Mouse (Mus musculus) megakaryocyte, embryonic 14.5 days (primary cell): ENCODE data around the gene Tcaf3. TPM values are rescaled to one million over a fixed set of nuclear protein-coding genes. Genes with fewer than 3 reads are reported as not detected.
A peak's percentile ranks its signal among the peaks of the same experiment; 100 is the strongest.

Experiments
- H3K27me3 ChIP-seq: replicated peaks from 2 replicates; pipeline ENCODE3; 2012; ENCODE audit warnings: inconsistent platforms
- H3K36me3 ChIP-seq: replicated peaks from 2 replicates; pipeline ENCODE3; 2012; ENCODE audit warnings: low read length, inconsistent platforms, mixed read lengths
- H3K4me1 ChIP-seq: 2 replicates; pipeline ENCODE4 v1.6.1; 2012; ENCODE audit warnings: inconsistent platforms
- H3K4me3 ChIP-seq: replicated peaks from 2 replicates; pipeline ENCODE3; 2012; ENCODE audit warnings: moderate library complexity, mild to moderate bottlenecking, inconsistent platforms
- H3K9me3 ChIP-seq: 2 replicates; pipeline ENCODE4 v1.6.1; 2012; ENCODE audit warnings: inconsistent platforms
- FLI1 ChIP-seq: IDR thresholded peaks from 2 replicates; pipeline ENCODE4 v1.6.1; 2012; ENCODE audit warnings: low read length, inconsistent platforms, mixed read lengths
- GATA1 ChIP-seq: IDR thresholded peaks from 3 replicates; pipeline ENCODE4 v1.6.1; 2012; ENCODE audit warnings: mixed read lengths, low read length, inconsistent platforms, borderline replicate concordance
- polyA plus RNA-seq: library from polyadenylated mRNA; stranded (reverse); fragments of >175 nt; gene quantifications from 2 replicates; pipeline ENCODE4 v1.2.3, GENCODE M21; 2012; ENCODE audit warnings: low replicate concordance; ENCODE audit not compliant: insufficient read depth

Gene Tcaf3
- polyA plus RNA-seq, 1 experiment, result not detected

- H3K9me3 ChIP-seq, result no peaks in the 10 kb centered on the region
- H3K4me3 ChIP-seq, result peak overlapping the region; percentile 40
- no peaks in the 10 kb centered on the region; the same call in 1 of the 2 replicates for H3K4me1 ChIP-seq
- TF ChIP-seq GATA1 (no peak), FLI1 (no peak)
- peaks cover 3% of the 10 kb centered on the region for H3K27me3 ChIP-seq
- H3K36me3 ChIP-seq, result no peaks in the 10 kb centered on the region
These were observed 14.6 kb downstream of the Tcaf3 start for GRCm38 (mm10) chr6:42582741-42583487.

GRCm38 (mm10) chr6:42578678-42579077, 18.8 kb downstream of the Tcaf3 start:
- no peaks in the 10 kb centered on the region for H3K9me3 ChIP-seq
- H3K4me3 ChIP-seq, result no peak overlapping the region
- peaks cover 3% of the 10 kb centered on the region for H3K27me3 ChIP-seq
- TF ChIP-seq FLI1 (no peak), GATA1 (no peak)
- no peaks in the 10 kb centered on the region for H3K36me3 ChIP-seq
- no peaks in the 10 kb centered on the region; the same call in 1 of the 2 replicates for H3K4me1 ChIP-seq

GRCm38 (mm10) chr6:42577433-42577832, 20.1 kb downstream of the Tcaf3 start:
- H3K27me3 ChIP-seq, result no peaks in the 10 kb centered on the region
- H3K4me1 ChIP-seq, result no peaks in the 10 kb centered on the region
- H3K9me3 ChIP-seq, result no peaks in the 10 kb centered on the region

GRCm38 (mm10) chr6:42568205-42568604, 29.3 kb downstream of the Tcaf3 start:
- no peaks in the 10 kb centered on the region for H3K27me3 ChIP-seq
- H3K4me1 ChIP-seq, result no peaks in the 10 kb centered on the region
- H3K9me3 ChIP-seq, result no peaks in the 10 kb centered on the region
- no peak overlapping the region for H3K4me3 ChIP-seq
- TF ChIP-seq FLI1, result no peak
- TF ChIP-seq GATA1, result no peak
- no peaks in the 10 kb centered on the region for H3K36me3 ChIP-seq

More at GRCm38 (mm10) chr6:42577433-42577832, 20.1 kb downstream of the Tcaf3 start:
- Histone ChIP-seq H3K4me3 (no peak overlapping the region), H3K36me3 (no peaks in the 10 kb centered on the region)
- no peak for TF ChIP-seq FLI1
- no peak for TF ChIP-seq GATA1

- TF ChIP-seq FLI1 (no peak), GATA1 (no peak)
- H3K4me1 ChIP-seq, result no peaks in the 10 kb centered on the region
These were observed 31.4 kb downstream of the Tcaf3 start for GRCm38 (mm10) chr6:42566076-42566598.

GRCm38 (mm10) chr6:42562280-42562679, 35.2 kb downstream of the Tcaf3 start:
- H3K36me3 ChIP-seq, result no peaks in the 10 kb centered on the region
- no peak overlapping the region for H3K4me3 ChIP-seq
- H3K27me3 ChIP-seq, result peaks cover 2% of the 10 kb centered on the region
- no peaks in the 10 kb centered on the region for H3K9me3 ChIP-seq
- no peaks in the 10 kb centered on the region for H3K4me1 ChIP-seq
- TF ChIP-seq FLI1 (no peak), GATA1 (no peak)

More at GRCm38 (mm10) chr6:42566076-42566598, 31.4 kb downstream of the Tcaf3 start:
- H3K27me3 ChIP-seq, result no peaks in the 10 kb centered on the region
- no peak overlapping the region for H3K4me3 ChIP-seq
- H3K9me3 ChIP-seq, result no peaks in the 10 kb centered on the region
- no peaks in the 10 kb centered on the region for H3K36me3 ChIP-seq

GRCm38 (mm10) chr6:42560885-42561284, 36.6 kb downstream of the Tcaf3 start:
- Histone ChIP-seq H3K4me1 (no peaks in the 10 kb centered on the region), H3K36me3 (no peaks in the 10 kb centered on the region), H3K4me3 (no peak overlapping the region), H3K9me3 (no peaks in the 10 kb centered on the region), H3K27me3 (peaks cover 2% of the 10 kb centered on the region)
- no peak for TF ChIP-seq FLI1
- no peak for TF ChIP-seq GATA1

- TF ChIP-seq FLI1 (no peak), GATA1 (no peak)
- H3K4me1 ChIP-seq, result no peaks in the 10 kb centered on the region
- H3K36me3 ChIP-seq, result no peaks in the 10 kb centered on the region
- H3K4me3 ChIP-seq, result no peak overlapping the region
- H3K9me3 ChIP-seq, result no peaks in the 10 kb centered on the region
- H3K27me3 ChIP-seq, result peaks cover 2% of the 10 kb centered on the region
These were observed 38.9 kb downstream of the Tcaf3 start for GRCm38 (mm10) chr6:42558641-42559040.

- no peak within 1 kb of the TSS for H3K4me3 ChIP-seq
These were observed 50.0 kb downstream of the Tcaf3 start, which contains the start of gene Olfr455 for GRCm38 (mm10) chr6:42547461-42547860. Gene Olfr455, minus strand, starts transcription at chr6:42547587.

GRCm38 (mm10) chr6:42546180-42546579, 51.3 kb downstream of the Tcaf3 start:
- Histone ChIP-seq H3K9me3 (no peaks in the 10 kb centered on the region), H3K27me3 (no peaks in the 10 kb centered on the region), H3K36me3 (no peaks in the 10 kb centered on the region), H3K4me3 (no peak overlapping the region), H3K4me1 (no peaks in the 10 kb centered on the region)
- TF ChIP-seq GATA1 (no peak), FLI1 (no peak)

More at GRCm38 (mm10) chr6:42547461-42547860, 50.0 kb downstream of the Tcaf3 start, which contains the start of gene Olfr455:
- Histone ChIP-seq H3K36me3 (no peaks in the 10 kb centered on the region), H3K4me1 (no peaks in the 10 kb centered on the region), H3K27me3 (no peaks in the 10 kb centered on the region), H3K9me3 (no peaks in the 10 kb centered on the region)
- TF ChIP-seq FLI1 (no peak), GATA1 (no peak)
